Mouse (Mus musculus) spleen, adult 2 months (tissue): Measurements from ENCODE around the gene Anks1.

Source experiments
- CTCF ChIP-seq: fragments of 200-500 bp; IDR thresholded peaks from 2 replicates; pipeline ENCODE4 v1.5.1; 2011; ENCODE audit warnings: mild to moderate bottlenecking, inconsistent platforms; ENCODE audit not compliant: insufficient read depth, insufficient read length, insufficient replicate concordance; ENCODE audit errors: extremely low read depth
- POLR2A ChIP-seq: fragments of 200-500 bp; IDR thresholded peaks from 2 replicates; pipeline ENCODE4 v1.6.1; 2011; ENCODE audit warnings: low read depth, low read length, inconsistent platforms

DNA sequence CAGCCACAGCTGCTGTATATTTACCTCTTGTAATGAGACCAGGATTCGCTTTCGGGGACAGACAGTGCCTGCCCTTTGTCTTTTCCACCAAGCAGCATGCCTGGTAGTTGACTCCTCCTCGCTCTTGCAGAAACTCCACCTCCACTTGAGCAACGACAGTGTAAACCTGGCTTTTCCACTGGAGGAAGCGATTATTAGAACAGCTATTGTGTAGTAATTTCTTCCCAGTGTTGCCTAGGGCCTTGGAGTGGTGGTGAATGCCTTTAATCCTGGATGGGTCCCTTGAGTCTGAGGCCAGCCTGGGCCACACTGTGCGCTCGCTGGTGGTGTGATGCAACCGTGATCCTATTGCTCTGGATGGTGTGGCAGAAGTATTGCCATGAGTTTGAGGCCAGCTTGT, 26.0 kb upstream of the Anks1 start:
- no peak for TF ChIP-seq POLR2A
- no peak for TF ChIP-seq CTCF
